Mouse (Mus musculus): ENCODE measurements at regions not wholly inside any gene's neighbourhood (a gene's known extent, or its start where the extent isn't known, plus 50 kb on each side); places are given as distances from the start of the nearest gene placed in this dataset.

- TF ChIP-seq POLR2A (IDR thresholded peaks at IDR 0.05; ENCODE audit: borderline replicate concordance, extremely low read depth, insufficient read depth, insufficient read length, poor library complexity, severe bottlenecking) (no peak), CTCF (IDR thresholded peaks at IDR 0.05; ENCODE audit: borderline replicate concordance, extremely low read depth, insufficient read depth, insufficient read length) (no peak)
Measured at GRCm38 (mm10) chr3:20831038-20831437, 464.1 kb upstream of the Agtr1b start.
